32 mouse cellular contexts compared by ENCODE assay signal in the genomic region with DNA sequence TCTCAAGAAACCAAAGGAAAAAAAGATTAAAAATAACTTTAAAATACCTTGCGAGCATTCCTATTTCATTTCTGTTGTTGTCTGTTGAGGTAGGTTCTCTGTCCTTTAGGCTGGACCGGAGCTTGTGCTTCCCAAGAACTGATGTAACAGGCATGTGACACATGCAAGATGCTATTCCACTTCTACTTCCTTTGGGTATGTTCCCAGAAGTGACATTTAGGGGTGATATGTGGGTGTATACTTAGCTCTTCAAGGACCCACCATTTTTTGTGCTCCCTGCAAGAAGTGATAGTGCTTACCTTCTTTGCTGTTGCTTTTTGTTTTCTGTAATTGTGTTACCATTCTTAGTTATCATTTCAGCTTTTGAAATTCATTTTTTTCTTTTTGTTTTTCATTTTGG.
"Had no signal": no experiment of that assay in that cellular context is flagged by ENCODE, and none has a peak within 500 bp of the region (broad histone marks: within the 10 kb centered on the region; RNA-seq: fewer than 3 reads in every experiment).

No protein-coding gene starts in this region.

- H3K9ac ChIP-seq: limb, embryonic 12.5 days; limb, embryonic 13.5 days; limb, embryonic 15.5 days; liver, embryonic 12.5 days; liver, embryonic 13.5 days; liver, embryonic 14.5 days; liver, embryonic 15.5 days; liver, postnatal 0 days; lung, embryonic 14.5 days; lung, embryonic 15.5 days; midbrain, embryonic 12.5 days; midbrain, embryonic 13.5 days; midbrain, embryonic 15.5 days; neural tube, embryonic 12.5 days had no signal

- DNase-seq: left cerebral cortex, postnatal 4 days; liver; liver, embryonic 13.5 days; liver, postnatal 0 days; lung, adult 18-20 months; lung, adult 2 months; lung, embryonic 14.5 days; lung, postnatal 10 days; lung, postnatal 14 days; lung, postnatal 36 days; lung, postnatal 4 days; midbrain, embryonic 14.5 days had no signal

- H3K4me3 ChIP-seq: limb, embryonic 10.5 days; limb, embryonic 12.5 days; limb, embryonic 13.5 days; limb, embryonic 15.5 days; liver, embryonic 12.5 days; liver, embryonic 13.5 days; liver, embryonic 15.5 days; lung, embryonic 15.5 days; megakaryocyte, embryonic 14.5 days; midbrain, embryonic 10.5 days; midbrain, embryonic 12.5 days; midbrain, embryonic 13.5 days; midbrain, embryonic 15.5 days; myocyte; neural tube, embryonic 12.5 days had no signal

- ATAC-seq: liver, embryonic 12.5 days; liver, postnatal 0 days; lung, postnatal 0 days; midbrain, embryonic 13.5 days; midbrain, embryonic 15.5 days; midbrain, embryonic 16.5 days had no signal

- H3K4me2 ChIP-seq: limb, embryonic 12.5 days; limb, embryonic 13.5 days; limb, embryonic 15.5 days; liver, embryonic 11.5 days; liver, embryonic 12.5 days; liver, embryonic 13.5 days; liver, embryonic 15.5 days; lung, embryonic 14.5 days; lung, embryonic 15.5 days; midbrain, embryonic 11.5 days; midbrain, embryonic 12.5 days; midbrain, embryonic 13.5 days; midbrain, embryonic 15.5 days; neural tube, embryonic 12.5 days had no signal

- H3K27me3 ChIP-seq: limb, embryonic 12.5 days; limb, embryonic 13.5 days; limb, embryonic 15.5 days; liver, embryonic 12.5 days; liver, embryonic 13.5 days; liver, embryonic 15.5 days; lung, embryonic 15.5 days; megakaryocyte, embryonic 14.5 days; midbrain, embryonic 12.5 days; midbrain, embryonic 13.5 days; midbrain, embryonic 15.5 days; neural tube, embryonic 12.5 days had no signal

- H3K27ac ChIP-seq: limb, embryonic 10.5 days; limb, embryonic 12.5 days; limb, embryonic 13.5 days; limb, embryonic 15.5 days; liver, embryonic 12.5 days; liver, embryonic 13.5 days; liver, embryonic 14.5 days; liver, embryonic 15.5 days; lung, embryonic 15.5 days; macrophage; midbrain, embryonic 10.5 days; midbrain, embryonic 12.5 days; midbrain, embryonic 13.5 days; midbrain, embryonic 15.5 days; neural tube, embryonic 12.5 days had no signal

- H3K9me3 ChIP-seq: limb, embryonic 10.5 days; limb, embryonic 12.5 days; limb, embryonic 13.5 days; limb, embryonic 15.5 days; liver, embryonic 12.5 days; liver, embryonic 13.5 days; liver, embryonic 15.5 days; lung, embryonic 15.5 days; megakaryocyte, embryonic 14.5 days; midbrain, embryonic 10.5 days; midbrain, embryonic 12.5 days; midbrain, embryonic 13.5 days; midbrain, embryonic 15.5 days; neural tube, embryonic 12.5 days had no signal

- H3K4me1 ChIP-seq: limb, embryonic 10.5 days; limb, embryonic 12.5 days; limb, embryonic 13.5 days; limb, embryonic 15.5 days; liver, embryonic 12.5 days; liver, embryonic 13.5 days; liver, embryonic 15.5 days; lung, embryonic 15.5 days; megakaryocyte, embryonic 14.5 days; midbrain, embryonic 10.5 days; midbrain, embryonic 12.5 days; midbrain, embryonic 13.5 days; midbrain, embryonic 15.5 days; neural tube, embryonic 12.5 days had no signal

- H3K36me3 ChIP-seq: limb, embryonic 10.5 days; limb, embryonic 12.5 days; limb, embryonic 13.5 days; limb, embryonic 15.5 days; liver, embryonic 12.5 days; liver, embryonic 13.5 days; liver, embryonic 15.5 days; lung, embryonic 15.5 days; midbrain, embryonic 10.5 days; midbrain, embryonic 12.5 days; midbrain, embryonic 13.5 days; midbrain, embryonic 15.5 days; neural tube, embryonic 12.5 days had no signal
